Mouse (Mus musculus): ENCODE data around the gene Nt5c3. TPM values are rescaled to one million over a fixed set of nuclear protein-coding genes. Genes with fewer than 3 reads are reported as not detected.

Gene Nt5c3
- polyA plus RNA-seq, 1 experiment from 2014 or later: 198 TPM

DNA sequence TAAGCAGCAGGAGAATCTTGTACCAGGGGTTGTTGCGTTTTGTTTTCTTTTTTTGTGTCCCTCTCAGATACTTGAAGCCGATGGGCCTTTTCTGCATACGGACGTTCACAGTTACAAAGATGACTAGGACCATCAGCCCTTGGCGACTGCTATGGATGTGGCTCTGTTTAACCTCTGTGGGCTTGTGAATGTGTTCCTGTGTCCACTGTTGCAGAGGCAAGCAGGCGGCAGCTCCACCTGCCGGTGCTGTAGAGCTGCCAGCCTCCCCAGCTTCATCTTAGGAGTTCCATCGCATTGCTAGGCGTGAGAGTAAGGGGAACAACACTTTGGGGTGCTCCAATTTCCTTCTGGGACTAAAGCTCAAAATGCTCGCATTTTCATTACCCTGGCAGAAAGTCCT, 88.2 kb downstream of the Nt5c3 start:
- Histone ChIP-seq H3K9ac (replicated peaks; ENCODE audit: low read length) (no peak overlapping the region), H3K36me3 (ENCODE audit: control insufficient read depth, insufficient read depth, low read length) (no peaks in the 10 kb centered on the region), H3K27me3 (ENCODE audit: control insufficient read depth, insufficient read depth, low read length) (no peaks in the 10 kb centered on the region), H3K4me3 (replicated peaks; ENCODE audit: low read depth, low read length) (no peak overlapping the region), H3K4me1 (ENCODE audit: control insufficient read depth, insufficient read depth, low read length) (peaks cover 4% of the 10 kb centered on the region; the same call in 1 of the 2 replicates), H3K9me3 (ENCODE audit: control insufficient read depth, low read length) (no peaks in the 10 kb centered on the region), H3K4me2 (ENCODE audit: low read length) (no peak overlapping the region), H3K27ac (replicated peaks; ENCODE audit: low read depth, low read length) (no peak overlapping the region)
- DNase-seq (no peak), ATAC-seq (ENCODE audit: low FRiP score, low TSS enrichment) (no peak)
- WGBS: 88% methylated on average over 10 of the region's 10 CpGs

DNA sequence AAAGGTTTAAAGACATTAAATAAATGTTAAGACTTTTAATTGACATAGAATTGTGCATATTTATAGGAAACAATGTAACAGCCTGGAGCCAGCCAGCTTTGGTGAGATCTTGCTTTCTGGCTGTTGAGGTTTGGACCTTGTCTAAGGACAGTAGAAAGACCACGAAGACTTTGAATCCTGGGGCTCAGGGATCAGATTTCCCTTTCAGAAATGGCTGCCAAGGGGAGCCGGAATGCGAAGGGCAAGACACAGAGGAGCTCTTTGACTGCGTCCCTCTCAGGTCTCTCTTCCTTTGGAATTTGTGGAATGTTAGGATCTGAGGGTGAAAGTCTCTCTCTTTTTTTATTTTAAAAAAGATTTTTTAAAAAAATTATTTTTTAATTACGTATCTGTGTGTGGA, 89.0 kb downstream of the Nt5c3 start:
- H3K27me3 ChIP-seq (ENCODE audit: control insufficient read depth, insufficient read depth, low read length): no peaks in the 10 kb centered on the region
- H3K9ac ChIP-seq (replicated peaks; ENCODE audit: low read length): no peak overlapping the region
- 58% methylated on average over 5 of the region's 5 CpGs for WGBS
- H3K4me1 ChIP-seq (ENCODE audit: control insufficient read depth, insufficient read depth, low read length): peaks cover 4% of the 10 kb centered on the region; the same call in 1 of the 2 replicates
- no peak overlapping the region for H3K4me2 ChIP-seq (ENCODE audit: low read length)
- no peak overlapping the region for H3K27ac ChIP-seq (replicated peaks; ENCODE audit: low read depth, low read length)
- no peaks in the 10 kb centered on the region for H3K36me3 ChIP-seq (ENCODE audit: control insufficient read depth, insufficient read depth, low read length)
- ATAC-seq (ENCODE audit: low FRiP score, low TSS enrichment) (no peak), DNase-seq (no peak)
- no peaks in the 10 kb centered on the region for H3K9me3 ChIP-seq (ENCODE audit: control insufficient read depth, low read length)
- H3K4me3 ChIP-seq (replicated peaks; ENCODE audit: low read depth, low read length): no peak overlapping the region

DNA sequence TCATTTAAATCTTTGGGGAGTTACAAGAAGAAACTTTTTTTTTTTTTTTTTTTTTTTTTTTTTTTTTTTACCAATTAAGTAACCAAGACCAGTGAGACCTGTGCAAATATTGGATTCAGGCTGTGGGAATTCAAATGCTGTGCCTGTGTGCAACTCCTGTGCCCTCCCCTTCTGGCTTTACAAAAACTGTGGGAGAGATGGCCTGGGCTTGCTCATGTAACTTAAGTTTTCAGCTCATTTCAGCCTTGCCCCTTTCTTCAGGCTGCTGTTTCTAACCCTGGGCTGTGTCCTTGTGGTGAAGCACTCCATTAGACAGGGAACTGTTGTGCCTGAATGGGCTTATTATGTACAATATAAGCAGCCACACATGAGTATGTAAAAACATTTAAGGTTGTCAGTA, 90.9 kb downstream of the Nt5c3 start:
- no peaks in the 10 kb centered on the region for H3K9me3 ChIP-seq (ENCODE audit: control insufficient read depth, low read length)
- H3K27ac ChIP-seq (replicated peaks; ENCODE audit: low read depth, low read length): no peak overlapping the region
- H3K4me1 ChIP-seq (ENCODE audit: control insufficient read depth, insufficient read depth, low read length): peaks cover 4% of the 10 kb centered on the region; the same call in 1 of the 2 replicates
- H3K27me3 ChIP-seq (ENCODE audit: control insufficient read depth, insufficient read depth, low read length): no peaks in the 10 kb centered on the region
- ATAC-seq (ENCODE audit: low FRiP score, low TSS enrichment): no peak
- no peaks in the 10 kb centered on the region for H3K36me3 ChIP-seq (ENCODE audit: control insufficient read depth, insufficient read depth, low read length)
- no peak for DNase-seq
- peak overlapping the region; percentile 86 for H3K4me2 ChIP-seq (ENCODE audit: low read length)
- no peak overlapping the region for H3K9ac ChIP-seq (replicated peaks; ENCODE audit: low read length)
- no peak overlapping the region for H3K4me3 ChIP-seq (replicated peaks; ENCODE audit: low read depth, low read length)

DNA sequence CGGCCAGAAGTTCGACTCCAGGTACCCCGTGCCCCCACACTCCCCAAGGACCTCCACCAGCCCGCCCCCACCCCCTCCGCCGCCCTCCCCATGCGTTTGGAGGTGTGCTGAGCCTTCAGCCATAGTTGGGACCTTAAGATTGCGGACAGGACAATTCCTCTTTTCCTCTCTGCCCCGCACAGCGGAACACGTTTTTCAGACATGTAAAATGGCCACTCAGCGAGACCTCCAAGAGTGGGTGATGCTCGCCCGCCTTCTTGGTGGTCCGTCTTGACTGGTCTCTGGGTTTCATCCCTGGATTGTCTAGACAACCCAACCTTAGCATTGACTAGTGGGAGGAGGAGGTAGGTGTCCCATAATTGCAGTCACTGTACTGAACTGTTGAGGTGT, 91.3 kb downstream of the Nt5c3 start:
- no peaks in the 10 kb centered on the region for H3K36me3 ChIP-seq (ENCODE audit: control insufficient read depth, insufficient read depth, low read length)
- no peaks in the 10 kb centered on the region for H3K9me3 ChIP-seq (ENCODE audit: control insufficient read depth, low read length)
- WGBS: 4% methylated on average over 15 of the region's 15 CpGs
- ATAC-seq (ENCODE audit: low FRiP score, low TSS enrichment): peak; percentile 7; the same call in 1 of the 2 replicates
- peaks cover 4% of the 10 kb centered on the region; the same call in 1 of the 2 replicates for H3K4me1 ChIP-seq (ENCODE audit: control insufficient read depth, insufficient read depth, low read length)
- H3K9ac ChIP-seq (replicated peaks; ENCODE audit: low read length): peak overlapping the region; percentile 66
- no peaks in the 10 kb centered on the region for H3K27me3 ChIP-seq (ENCODE audit: control insufficient read depth, insufficient read depth, low read length)
- peak; percentile 21 for DNase-seq
- H3K4me3 ChIP-seq (replicated peaks; ENCODE audit: low read depth, low read length): peak overlapping the region; percentile 53
- H3K27ac ChIP-seq (replicated peaks; ENCODE audit: low read depth, low read length): 0 out of 2 replicates have a peak overlapping the region, but pooled peaks have one; percentile 34
- peak overlapping the region; percentile 86 for H3K4me2 ChIP-seq (ENCODE audit: low read length)

Other genes with a start within 250 kb of the Nt5c3 start
- gene Lsm5, start 219.2 kb downstream of the Nt5c3 start, polyA plus RNA-seq (2014; fragmentation: Nextera tagmentation; extraction: Ambion mirVana): 103 and 104 TPM in 2 replicates
- 42.8 and 54.6 TPM in 2 replicates for gene Avl9, start 209.0 kb downstream of the Nt5c3 start, polyA plus RNA-seq (2014; fragmentation: Nextera tagmentation; extraction: Ambion mirVana)
- 28.8 and 31.0 TPM in 2 replicates for gene Kbtbd2, start 126.1 kb downstream of the Nt5c3 start, polyA plus RNA-seq (2014; fragmentation: Nextera tagmentation; extraction: Ambion mirVana)
- gene Fkbp9, start 91.9 kb downstream of the Nt5c3 start, polyA plus RNA-seq (2014; fragmentation: Nextera tagmentation; extraction: Ambion mirVana): 13.9 and 24.9 TPM in 2 replicates
- gene Vmn1r4, start 83 bp upstream of the Nt5c3 start, polyA plus RNA-seq (2014; fragmentation: Nextera tagmentation; extraction: Ambion mirVana): 0.46 and 0.93 TPM in 2 replicates
- not detected in 2 replicates for gene Vmn1r5, start 46.3 kb upstream of the Nt5c3 start, polyA plus RNA-seq (2014; fragmentation: Nextera tagmentation; extraction: Ambion mirVana)
- gene Vmn1r6, start 73.3 kb upstream of the Nt5c3 start, polyA plus RNA-seq (2014; fragmentation: Nextera tagmentation; extraction: Ambion mirVana): not detected in 2 replicates
- gene Vmn1r7, start 101.4 kb upstream of the Nt5c3 start, polyA plus RNA-seq (2014; fragmentation: Nextera tagmentation; extraction: Ambion mirVana): not detected in 2 replicates
- not detected in 2 replicates for gene Vmn1r8, start 108.4 kb upstream of the Nt5c3 start, polyA plus RNA-seq (2014; fragmentation: Nextera tagmentation; extraction: Ambion mirVana)
- gene Vmn1r9, start 142.9 kb upstream of the Nt5c3 start, polyA plus RNA-seq (2014; fragmentation: Nextera tagmentation; extraction: Ambion mirVana): not detected in 2 replicates
- not detected in 2 replicates for gene Vmn1r10, start 185.5 kb upstream of the Nt5c3 start, polyA plus RNA-seq (2014; fragmentation: Nextera tagmentation; extraction: Ambion mirVana)
- gene Vmn1r11, start 209.5 kb upstream of the Nt5c3 start, polyA plus RNA-seq (2014; fragmentation: Nextera tagmentation; extraction: Ambion mirVana): not detected in 2 replicates
- gene Vmn1r12, start 233.0 kb upstream of the Nt5c3 start, polyA plus RNA-seq (2014; fragmentation: Nextera tagmentation; extraction: Ambion mirVana): not detected in 2 replicates

Measured in midbrain, embryonic 14.5 days (tissue).